Comparison of ENCODE assay signal across 8 mouse cellular contexts in the genomic region with DNA sequence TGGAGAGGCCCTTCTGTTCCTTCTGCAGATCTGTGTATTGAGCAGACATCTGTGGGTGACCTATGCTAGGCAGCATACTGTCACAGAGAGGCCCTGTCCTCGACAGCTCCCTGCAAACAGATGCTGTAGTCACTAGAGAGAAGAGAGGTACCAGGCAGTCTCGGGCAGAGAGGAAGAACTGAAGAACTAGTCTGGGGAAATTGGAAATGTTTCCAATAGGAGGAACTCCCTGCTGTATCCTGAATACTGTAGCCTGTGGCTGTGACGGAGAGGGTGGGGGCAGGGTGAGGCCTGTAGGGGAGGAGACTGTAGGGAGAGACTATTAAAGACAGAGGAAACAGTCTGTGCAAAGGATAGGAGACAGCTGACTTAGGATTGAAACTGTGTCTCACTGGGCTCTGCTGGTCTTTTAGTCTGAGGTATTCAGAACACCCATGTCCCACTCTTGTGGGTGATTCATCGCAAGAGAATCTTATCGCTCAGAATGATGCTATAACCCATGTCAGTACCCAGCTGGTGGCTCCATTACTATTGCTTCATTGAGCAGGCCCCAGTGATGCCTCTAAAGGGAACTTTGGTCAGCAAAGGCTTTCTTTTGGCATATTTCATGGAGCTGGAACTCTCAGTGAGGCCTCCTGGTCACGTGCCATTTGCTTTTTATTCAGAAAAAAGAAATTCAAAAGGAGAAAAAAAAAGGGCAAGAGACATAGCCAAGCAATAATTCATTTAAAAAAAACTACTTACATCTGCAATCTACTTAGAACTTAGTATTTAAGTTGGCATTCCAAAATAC. TPM values are rescaled to one million over a fixed set of nuclear protein-coding genes. Genes with fewer than 3 reads are reported as not detected.
DNase-seq lines count a peak whose midpoint lies in the region; ATAC-seq lines count a peak whose summit lies in the region.

No protein-coding gene starts in this region.

- ATAC-seq in cerebellum, adult (ENCODE audit: insufficient number of reproducible peaks, low FRiP score, low TSS enrichment), result peak; percentile 57; the same call in 1 of the 2 replicates
- peak; percentile 54; the same call in 1 of the 2 replicates for ATAC-seq in intestine, embryonic 14.5 days (replicated peaks; ENCODE audit: low FRiP score, low TSS enrichment, low read depth)

- WGBS in intestine, embryonic 14.5 days, result 43% methylated on average over 6 of the region's 6 CpGs
- 50% methylated on average over 5 of the region's 6 CpGs for WGBS in macrophage (ENCODE audit: missing documents)

- no peak overlapping the region for H3K9ac ChIP-seq in intestine, embryonic 14.5 days (ENCODE audit: low read length)

- peaks cover 99% of the 10 kb centered on the region for H3K79me2 ChIP-seq in macrophage (ENCODE audit: inconsistent target)

- H3K27me3 ChIP-seq in intestine, embryonic 14.5 days (replicated peaks; ENCODE audit: control insufficient read depth, insufficient read depth, low read length), result no peaks in the 10 kb centered on the region

- no peak for DNase-seq in cerebellum, postnatal 14 days
- peak; percentile 63 for DNase-seq in A20 (ENCODE audit: low read depth, low spot score)
- peak; percentile 45 for DNase-seq in gastrocnemius, postnatal 25 days
- no peak for DNase-seq in intestine, embryonic 14.5 days (ENCODE audit: low spot score)
- no peak for DNase-seq in ovary, adult 18-20 months (ENCODE audit: low spot score)
- no peak for DNase-seq in yolk sac, embryonic 10.5 days (ENCODE audit: low spot score)

- peak overlapping the region; percentile 22; the same call in 1 of the 2 replicates for H3K27ac ChIP-seq in intestine, embryonic 14.5 days (ENCODE audit: low read depth)
- H3K27ac ChIP-seq in macrophage, result peak overlapping the region; percentile 25

- no peaks in the 10 kb centered on the region for H3K9me3 ChIP-seq in intestine, embryonic 14.5 days (ENCODE audit: control insufficient read depth, low read length)

- H3K36me3 ChIP-seq in intestine, embryonic 14.5 days (ENCODE audit: control insufficient read depth, insufficient read depth, low read length), result no peaks in the 10 kb centered on the region
- H3K36me3 ChIP-seq in macrophage (ENCODE audit: inconsistent target), result no peaks in the 10 kb centered on the region

- H3K4me2 ChIP-seq in intestine, embryonic 14.5 days (ENCODE audit: low read length), result no peak overlapping the region

- no peak overlapping the region for H3K4me3 ChIP-seq in intestine, embryonic 14.5 days (ENCODE audit: low read depth, low read length)
- no peak overlapping the region for H3K4me3 ChIP-seq in macrophage (ENCODE audit: inconsistent target)

- H3K4me1 ChIP-seq in intestine, embryonic 14.5 days (replicated peaks; ENCODE audit: control insufficient read depth, insufficient read depth, low read length), result peaks cover 26% of the 10 kb centered on the region

RNA-seq across cellular contexts. Expression of a gene that starts 43.4 kb away (rescaled TPM):
- 1 to 10 TPM; 4.8 to 6.0 TPM for total RNA-seq in gastrocnemius, postnatal 25 days (2021)
- 16.6 and 19.7 TPM in 2 replicates for polyA plus RNA-seq in intestine, embryonic 14.5 days (2014; fragmentation: Nextera tagmentation; extraction: Ambion mirVana)
- total RNA-seq in macrophage (2018; cell fraction: chromatin; rRNA removed), result 100 to 1,000 TPM; 288 to 518 (median 336) TPM
- 10 to 100 TPM; 26.3 to 39.5 (median 30.3) TPM for total RNA-seq in macrophage (2018; cell fraction: cytosol; rRNA removed)
- 100 to 1,000 TPM in 22 of 26 experiments, 10 to 100 TPM in 4; 95.7 to 372 (median 152) TPM for total RNA-seq in macrophage (2018; cell fraction: nucleus; rRNA removed)
- polyA plus RNA-seq in macrophage (2018), result 20.9 to 48.4 TPM (median 31.3 TPM) in 3 replicates

Comparison
In these comparisons a context has a peak if more than half of its experiments do, and no peak if none do; other contexts are left out.
1. DNase-seq: peak in A20 (single experiment) and gastrocnemius, postnatal 25 days (single experiment); none in cerebellum, postnatal 14 days (0 of 2), intestine, embryonic 14.5 days (single experiment), ovary, adult 18-20 months (single experiment) and yolk sac, embryonic 10.5 days (single experiment).